Mouse (Mus musculus) heart, postnatal 10 days (tissue): Measurements from ENCODE around the gene Csn3. TPM values are rescaled to one million over a fixed set of nuclear protein-coding genes. Genes with fewer than 3 reads are reported as not detected.

Experiments
- DNase-seq, 2 experiments: peaks; one replicate each; pipeline ENCODE4 v3.0.0; 2021
- intact Hi-C: fragments of 180-260 bp; cut with DNase I; formaldehyde crosslinking; loops from one replicate; pipeline ENCODE4 v1.15.1; 2025
- total RNA-seq, 2 experiments: library from RNA; stranded (reverse); gene quantifications; 2 replicates each; pipeline ENCODE4 v1.2.3; 2021

Csn3 gene
- not detected for total RNA-seq

DNA sequence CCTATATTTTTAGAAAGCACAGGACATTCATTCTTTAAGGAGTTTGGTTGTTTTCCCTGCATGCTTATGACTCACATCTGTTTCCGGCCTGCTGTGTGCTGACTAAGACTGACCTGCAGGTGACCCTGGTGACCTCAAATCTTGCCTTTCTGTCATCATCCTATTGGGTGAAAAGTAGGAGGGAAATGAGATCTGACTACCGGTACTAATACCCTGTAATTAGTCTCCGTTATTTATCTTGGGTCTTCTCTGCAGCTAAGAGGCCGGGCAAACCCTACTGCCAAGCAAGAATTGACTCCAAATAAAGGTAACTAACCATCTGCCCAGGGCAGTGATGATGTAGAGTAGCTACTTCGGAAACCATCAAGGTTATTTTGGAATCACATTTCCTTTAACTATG is at the start of gene Csn3:
Gene Csn3 (plus strand): TSS at position 208 of the 400 bp plus-strand sequence.
- DNase-seq: no peak
- intact Hi-C loops: no loop called here

DNA sequence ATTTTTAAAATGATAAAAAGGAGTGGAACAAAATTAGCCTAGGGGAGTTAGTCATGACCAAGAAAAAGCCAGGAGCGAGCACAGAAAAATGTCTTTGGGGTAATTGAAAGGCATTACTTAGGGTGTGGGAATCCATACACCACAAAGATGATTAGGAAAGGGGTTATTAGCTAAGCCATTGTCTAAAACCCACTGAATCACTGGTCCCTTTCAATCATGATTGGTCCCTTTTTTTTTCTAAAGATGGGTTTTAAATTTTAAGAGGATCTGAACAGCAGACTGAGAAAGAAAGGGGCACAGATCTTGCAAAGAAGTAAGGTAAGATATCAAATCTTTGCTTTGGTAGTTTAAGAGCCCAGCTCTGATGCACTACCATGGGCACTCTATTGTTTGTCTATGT is 40.6 kb upstream of the Csn3 start, which contains the start of gene Odam:
Gene Odam (plus strand): TSS at position 301 of the 400 bp plus-strand sequence.
- intact Hi-C loops: no loop called here
- no peak for DNase-seq

DNA sequence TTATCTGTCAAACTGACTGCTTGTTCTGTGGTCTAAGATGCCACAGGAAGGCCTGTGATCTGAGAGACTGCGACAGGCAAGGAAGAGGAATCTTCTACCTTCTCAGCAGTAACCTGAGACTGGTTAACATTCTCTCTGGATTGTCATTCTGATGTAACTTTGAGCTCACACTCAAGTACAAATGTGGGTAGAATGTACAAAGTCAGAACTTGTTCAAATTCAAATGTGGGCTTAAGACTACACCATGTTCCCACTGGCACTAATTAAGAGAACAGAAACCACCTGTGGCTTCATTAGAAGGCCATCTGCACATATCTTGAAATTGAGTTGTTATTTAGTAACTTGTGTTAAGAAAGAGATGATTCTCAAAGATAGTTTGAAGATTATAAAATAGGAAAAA is 6.2 kb downstream of the Csn3 start:
- no peak for DNase-seq
- intact Hi-C loops: no loop called here

DNA sequence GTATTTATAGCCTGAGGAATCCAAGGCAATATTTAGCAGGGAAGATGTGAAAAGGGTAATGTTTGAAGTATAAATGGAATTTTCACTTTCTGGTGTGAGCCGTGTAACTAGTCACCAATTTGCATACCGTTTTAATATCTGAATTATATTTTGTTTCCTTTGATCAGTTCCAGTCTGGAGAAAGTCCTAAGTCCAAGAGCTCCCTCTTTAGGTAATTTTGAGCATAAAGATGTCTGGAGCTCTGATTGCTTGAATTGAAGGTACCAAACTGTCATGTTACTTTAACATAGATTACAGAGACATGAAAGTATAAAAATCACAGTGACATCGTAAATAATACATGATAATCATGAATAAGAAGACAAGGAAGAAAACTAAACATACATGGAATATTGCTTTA is 15.4 kb downstream of the Csn3 start:
- intact Hi-C loops: no loop called here

DNA sequence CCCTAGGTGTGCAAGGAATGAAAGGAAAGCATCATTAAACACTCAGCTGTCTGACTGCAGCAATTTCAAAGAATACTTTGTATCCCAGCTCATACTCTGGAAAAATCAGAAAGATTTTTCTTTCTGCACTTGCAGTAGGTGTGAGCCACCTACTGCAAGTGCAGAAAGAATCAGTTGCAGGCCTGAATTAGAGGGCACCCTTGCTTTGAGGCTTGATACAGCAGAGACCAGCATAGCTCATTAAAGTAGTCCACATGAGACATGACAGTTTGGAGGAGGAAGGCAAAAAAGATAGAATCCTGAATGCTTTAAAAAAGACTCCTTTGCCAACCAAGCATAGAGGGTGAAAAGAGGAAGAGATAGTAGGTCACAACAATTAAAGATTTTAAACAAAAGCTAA is 17.1 kb downstream of the Csn3 start:
- intact Hi-C loops: no loop called here
- DNase-seq: no peak

More for the DNA sequence above, 15.4 kb downstream of the Csn3 start:
- DNase-seq: no peak

DNA sequence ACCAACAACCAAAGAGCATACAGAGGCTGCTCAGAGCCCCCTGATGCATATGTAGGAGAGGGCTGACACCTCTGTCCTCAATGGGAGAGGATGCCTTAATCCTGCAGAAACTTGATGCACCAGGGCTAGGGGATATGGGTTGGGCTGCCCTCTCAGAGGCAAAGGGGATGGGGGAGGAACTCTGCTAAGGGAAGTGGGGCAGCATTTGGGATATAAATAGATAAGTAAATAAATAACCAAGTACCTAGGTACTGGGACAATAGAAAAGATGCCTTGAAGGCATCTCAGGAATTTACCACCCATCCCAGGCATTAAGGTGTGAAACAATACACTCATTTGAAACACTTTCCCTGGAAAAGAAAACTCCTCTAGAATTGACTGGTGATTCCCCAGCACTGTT is 26.5 kb downstream of the Csn3 start:
- intact Hi-C loops: no loop called here

DNA sequence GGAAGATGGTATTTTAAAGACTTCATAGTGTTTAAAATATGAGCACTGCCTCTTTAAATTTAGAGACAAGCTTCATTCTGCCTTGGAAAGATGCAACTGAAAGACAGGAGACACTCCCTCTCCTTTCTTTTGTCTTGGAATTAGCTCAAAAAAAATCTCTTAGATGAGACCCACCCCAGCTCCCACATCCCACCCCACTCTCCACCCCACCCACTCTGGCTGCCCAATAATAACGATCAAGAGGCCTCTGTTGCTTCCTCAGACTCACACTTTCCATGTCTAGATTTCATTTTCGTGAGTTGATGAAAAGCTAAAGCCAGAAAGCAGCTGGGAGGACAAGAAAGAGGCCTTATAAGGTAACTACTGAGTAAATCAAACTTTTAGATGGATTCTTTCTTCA is 43.8 kb downstream of the Csn3 start, which contains the start of the genes 2310003L06Rik and Gm28434:
Gene 2310003L06Rik (plus strand): TSS at position 259 of the 400 bp plus-strand sequence.
Gene Gm28434 (plus strand): TSS at position 317 of the 400 bp plus-strand sequence.
- intact Hi-C loops: no loop called here
- no peak for DNase-seq

More for the DNA sequence above, 26.5 kb downstream of the Csn3 start:
- no peak for DNase-seq

DNA sequence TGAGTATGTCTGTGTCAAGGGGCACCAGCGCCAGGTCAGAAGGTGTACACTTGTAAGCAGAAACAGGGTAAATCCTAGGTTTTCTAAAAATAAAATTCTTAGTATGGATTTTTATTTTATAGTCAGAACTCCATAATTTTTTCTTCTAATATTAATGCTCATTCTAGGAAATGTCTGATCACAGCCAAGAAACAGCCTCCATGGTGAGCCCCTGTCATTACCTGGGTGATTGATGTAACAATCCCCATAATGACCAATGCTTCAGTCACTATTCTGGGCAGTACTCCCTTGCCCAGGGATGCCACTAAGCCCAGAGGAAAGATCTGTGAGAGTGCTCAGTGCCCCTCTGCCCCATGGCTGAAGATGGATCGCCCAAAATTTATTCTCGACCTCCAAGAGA is 53.8 kb downstream of the Csn3 start, which contains the start of gene Cabs1:
Gene Cabs1 (plus strand): TSS at position 301 of the 400 bp plus-strand sequence.
- intact Hi-C loops: no loop called here
- DNase-seq: no peak

Other genes with a start within 250 kb of the Csn3 start
- not detected for gene Csn2, start 225.9 kb upstream of the Csn3 start, total RNA-seq
- gene Csn1s2a, start 151.0 kb upstream of the Csn3 start, total RNA-seq: not detected
- not detected for gene Csn1s2b, start 117.5 kb upstream of the Csn3 start, total RNA-seq
- not detected for gene Prr27, start 99.9 kb upstream of the Csn3 start, total RNA-seq
- gene Odam, start 40.5 kb upstream of the Csn3 start, total RNA-seq: not detected
- not detected for gene 2310003L06Rik, start 43.9 kb downstream of the Csn3 start, total RNA-seq
- not detected for gene Gm28434, start 43.9 kb downstream of the Csn3 start, total RNA-seq
- gene Cabs1, start 53.9 kb downstream of the Csn3 start, total RNA-seq: not detected
- gene Smr3a, start 77.0 kb downstream of the Csn3 start, total RNA-seq: not detected
- not detected for gene Smr2, start 161.0 kb downstream of the Csn3 start, total RNA-seq
- not detected for gene Gm11116, start 186.0 kb downstream of the Csn3 start, total RNA-seq
- gene Gm11115, start 228.5 kb downstream of the Csn3 start, total RNA-seq: not detected